Mouse (Mus musculus) intestine, embryonic 16.5 days (tissue): ENCODE data around the gene Kit. TPM values are rescaled to one million over a fixed set of nuclear protein-coding genes. Genes with fewer than 3 reads are reported as not detected.
A peak's percentile ranks its signal among the peaks of the same experiment; 100 is the strongest.

ENCODE experiments used
- ATAC-seq: fragments of 200-750 bp; cut with Nextera tagmentation; 2 replicates; pipeline ENCODE4 v1.8.0; 2017; ENCODE audit warnings: moderate TSS enrichment, moderate library complexity
- H3K27ac ChIP-seq: fragments of 300-500 bp; sonication (generic); 2 replicates; pipeline ENCODE4 v1.5.1; 2014; ENCODE audit warnings: mild to moderate bottlenecking, low read length
- H3K27me3 ChIP-seq: fragments of 300-500 bp; sonication (generic); replicated peaks from 2 replicates; pipeline ENCODE4 v1.6.1; 2014; ENCODE audit warnings: low read length, control low read depth, mixed read lengths; ENCODE audit not compliant: control insufficient read depth, insufficient read depth
- H3K36me3 ChIP-seq: fragments of 300-500 bp; sonication (generic); 2 replicates; pipeline ENCODE4 v1.6.1; 2014; ENCODE audit warnings: low read length, control low read depth; ENCODE audit not compliant: control insufficient read depth, insufficient read depth
- H3K4me1 ChIP-seq: fragments of 300-500 bp; sonication (generic); 2 replicates; pipeline ENCODE4 v1.6.1; 2014; ENCODE audit warnings: low read length, control low read depth, mixed read lengths; ENCODE audit not compliant: control insufficient read depth, insufficient read depth
- H3K4me2 ChIP-seq: fragments of 300-500 bp; sonication (generic); 2 replicates; pipeline ENCODE4 v1.6.1; 2014; ENCODE audit warnings: low read depth, low read length, control low read depth
- H3K4me3 ChIP-seq: fragments of 300-500 bp; sonication (generic); 2 replicates; pipeline ENCODE4 v1.5.1; 2014; ENCODE audit warnings: mild to moderate bottlenecking, low read length
- H3K9ac ChIP-seq: fragments of 300-500 bp; sonication (generic); 2 replicates; pipeline ENCODE4 v1.6.1; 2014; ENCODE audit warnings: low read depth, low read length
- H3K9me3 ChIP-seq: fragments of 300-500 bp; sonication (generic); 2 replicates; pipeline ENCODE4 v1.6.1; 2016; ENCODE audit warnings: low read length, control low read depth; ENCODE audit not compliant: control insufficient read depth
- WGBS: fragments of 180-500 bp; shearing (Covaris S2); extraction: QIAGEN DNeasy Blood & Tissue Kit; methylation state at CpG from one replicate; pipeline ENCODE4 v1.1.7; 2014; 5-methylcytosine and 5-hydroxymethylcytosine counted together
- polyA plus RNA-seq: library from polyadenylated mRNA; unstranded; fragments of >200 nt; fragmentation: Nextera tagmentation; extraction: Ambion mirVana; gene quantifications from 2 replicates; pipeline ENCODE4 v1.2.1, GENCODE M21; 2015

The Kit gene
- polyA plus RNA-seq, 1 experiment from 2014 or later = 17.1 TPM

GRCm38 (mm10) chr5:75623993-75624706, 49.4 kb downstream of the Kit start:
- Histone ChIP-seq H3K27ac (no peak overlapping the region), H3K4me1 (no peaks in the 10 kb centered on the region), H3K9ac (no peak overlapping the region), H3K4me2 (no peak overlapping the region), H3K4me3 (no peak overlapping the region), H3K27me3 (no peaks in the 10 kb centered on the region), H3K9me3 (no peaks in the 10 kb centered on the region), H3K36me3 (no peaks in the 10 kb centered on the region)
- 86% methylated on average over 20 of the region's 20 CpGs for WGBS
- peak; percentile 69 for ATAC-seq

- ATAC-seq = no peak
- no peak overlapping the region for H3K9ac ChIP-seq
- H3K4me1 ChIP-seq = no peaks in the 10 kb centered on the region
- no peaks in the 10 kb centered on the region for H3K36me3 ChIP-seq
- no peaks in the 10 kb centered on the region for H3K9me3 ChIP-seq
- no peak overlapping the region for H3K4me2 ChIP-seq
- H3K4me3 ChIP-seq = no peak overlapping the region
- H3K27me3 ChIP-seq = no peaks in the 10 kb centered on the region
- H3K27ac ChIP-seq = no peak overlapping the region
Observed at GRCm38 (mm10) chr5:75625059-75625458, 50.3 kb downstream of the Kit start.

- Histone ChIP-seq H3K27me3 (no peaks in the 10 kb centered on the region), H3K4me2 (no peak overlapping the region), H3K9me3 (no peaks in the 10 kb centered on the region), H3K4me3 (no peak overlapping the region), H3K4me1 (no peaks in the 10 kb centered on the region), H3K36me3 (no peaks in the 10 kb centered on the region), H3K27ac (no peak overlapping the region), H3K9ac (no peak overlapping the region)
- WGBS = 66% methylated on average over 8 of the region's 8 CpGs
- ATAC-seq = no peak
Observed at GRCm38 (mm10) chr5:75626284-75626683, 51.6 kb downstream of the Kit start.

GRCm38 (mm10) chr5:75626703-75627102, 52.0 kb downstream of the Kit start:
- ATAC-seq = no peak
- H3K9ac ChIP-seq = no peak overlapping the region
- WGBS = 77% methylated on average over 6 of the region's 6 CpGs
- H3K36me3 ChIP-seq = no peaks in the 10 kb centered on the region
- no peaks in the 10 kb centered on the region for H3K27me3 ChIP-seq
- H3K27ac ChIP-seq = no peak overlapping the region
- H3K4me1 ChIP-seq = no peaks in the 10 kb centered on the region
- no peak overlapping the region for H3K4me2 ChIP-seq
- no peak overlapping the region for H3K4me3 ChIP-seq
- no peaks in the 10 kb centered on the region for H3K9me3 ChIP-seq

GRCm38 (mm10) chr5:75632257-75632656, 57.5 kb downstream of the Kit start:
- Histone ChIP-seq H3K4me1 (no peaks in the 10 kb centered on the region), H3K27me3 (no peaks in the 10 kb centered on the region), H3K36me3 (no peaks in the 10 kb centered on the region), H3K9me3 (no peaks in the 10 kb centered on the region), H3K27ac (no peak overlapping the region), H3K9ac (no peak overlapping the region), H3K4me2 (no peak overlapping the region), H3K4me3 (no peak overlapping the region)
- WGBS = 73% methylated on average over 5 of the region's 5 CpGs
- ATAC-seq = no peak

GRCm38 (mm10) chr5:75632846-75633640, 58.3 kb downstream of the Kit start:
- WGBS = 89% methylated on average over 18 of the region's 18 CpGs
- Histone ChIP-seq H3K27me3 (no peaks in the 10 kb centered on the region), H3K9me3 (no peaks in the 10 kb centered on the region), H3K4me3 (no peak overlapping the region), H3K4me1 (no peaks in the 10 kb centered on the region), H3K9ac (no peak overlapping the region), H3K27ac (no peak overlapping the region), H3K36me3 (no peaks in the 10 kb centered on the region), H3K4me2 (no peak overlapping the region)
- ATAC-seq = no peak

- H3K4me1 ChIP-seq = no peaks in the 10 kb centered on the region
- H3K36me3 ChIP-seq = no peaks in the 10 kb centered on the region
- H3K4me2 ChIP-seq = no peak overlapping the region
- no peaks in the 10 kb centered on the region for H3K9me3 ChIP-seq
- 87% methylated on average over 12 of the region's 12 CpGs for WGBS
- H3K27ac ChIP-seq = no peak overlapping the region
- no peaks in the 10 kb centered on the region for H3K27me3 ChIP-seq
- no peak for ATAC-seq
- H3K9ac ChIP-seq = no peak overlapping the region
- H3K4me3 ChIP-seq = no peak overlapping the region
Observed at GRCm38 (mm10) chr5:75635385-75635784, 60.7 kb downstream of the Kit start.

GRCm38 (mm10) chr5:75640637-75641036, 65.9 kb downstream of the Kit start:
- Histone ChIP-seq H3K4me1 (no peaks in the 10 kb centered on the region), H3K36me3 (no peaks in the 10 kb centered on the region), H3K4me3 (no peak overlapping the region), H3K27ac (no peak overlapping the region), H3K9ac (no peak overlapping the region), H3K9me3 (no peaks in the 10 kb centered on the region), H3K4me2 (no peak overlapping the region), H3K27me3 (no peaks in the 10 kb centered on the region)
- ATAC-seq = no peak
- WGBS = 62% methylated on average over 11 of the region's 11 CpGs

- H3K36me3 ChIP-seq = no peaks in the 10 kb centered on the region
- H3K27me3 ChIP-seq = no peaks in the 10 kb centered on the region
- no peaks in the 10 kb centered on the region for H3K9me3 ChIP-seq
- no peak for ATAC-seq
- no peaks in the 10 kb centered on the region for H3K4me1 ChIP-seq
- no peak overlapping the region for H3K9ac ChIP-seq
- no peak overlapping the region for H3K4me3 ChIP-seq
- no peak overlapping the region for H3K4me2 ChIP-seq
- WGBS = 83% methylated on average over 5 of the region's 5 CpGs
- no peak overlapping the region for H3K27ac ChIP-seq
Observed at GRCm38 (mm10) chr5:75647046-75647445, 72.3 kb downstream of the Kit start.
